Mouse (Mus musculus) CH12.LX (cell line): ENCODE measurements around the gene Rps2. TPM values are rescaled to one million over a fixed set of nuclear protein-coding genes. Genes with fewer than 3 reads are reported as not detected.

Experiments
- DNase-seq: peaks from one replicate; pipeline ENCODE4 v3.0.0-alpha.2; 2013; ENCODE audit errors: extremely low read depth
- H3K27ac ChIP-seq: 2 replicates; pipeline ENCODE4 v1.5.1; 2012; ENCODE audit warnings: low read depth, mild to moderate bottlenecking, control low read depth, moderate library complexity; ENCODE audit not compliant: insufficient read depth
- H3K27me3 ChIP-seq: replicated peaks from 2 replicates; pipeline ENCODE3; 2012; ENCODE audit warnings: inconsistent platforms
- H3K36me3 ChIP-seq, 2 experiments: replicated peaks in 1 of 2; 2 replicates each; pipeline versions ENCODE3 to v1.6.1; 2012; ENCODE audit warnings: inconsistent platforms in 1 of 2, low read length in 1 of 2, mild to moderate bottlenecking in 1 of 2, mixed read lengths in 1 of 2, moderate library complexity in 1 of 2; ENCODE audit not compliant: control insufficient read depth in 1 of 2, insufficient read depth in 1 of 2
- H3K4me1 ChIP-seq, 2 experiments: 2 replicates each; pipeline ENCODE4 v1.6.1; 2012; ENCODE audit warnings: inconsistent platforms in 1 of 2, moderate library complexity in 1 of 2; ENCODE audit not compliant: insufficient read depth in 2 of 2, control insufficient read depth in 1 of 2
- H3K4me2 ChIP-seq: 2 replicates; pipeline ENCODE4 v1.6.1; 2012; ENCODE audit warnings: low read depth, mild to moderate bottlenecking, control low read depth; ENCODE audit not compliant: poor library complexity, insufficient read depth, severe bottlenecking
- H3K4me3 ChIP-seq, 3 experiments: fragments of 150-350 bp in 1 of 3; sonication (generic) in 1 of 3; replicated peaks in 1 of 3; 2 replicates each; pipeline versions ENCODE3 to v1.5.1; 2011 to 2012; ENCODE audit warnings: low read depth in 2 of 3, low read length in 2 of 3, mild to moderate bottlenecking in 2 of 3, moderate library complexity in 2 of 3, control low read depth in 1 of 3, improper control_type of control experiment in 1 of 3, inconsistent platforms in 1 of 3, mixed read lengths in 1 of 3; ENCODE audit not compliant: poor library complexity in 1 of 3
- H3K79me2 ChIP-seq: replicated peaks from 2 replicates; pipeline ENCODE4 v1.6.1; 2012; ENCODE audit warnings: mild to moderate bottlenecking, moderate library complexity; ENCODE audit not compliant: control insufficient read depth, poor library complexity, insufficient read depth, severe bottlenecking; ENCODE audit errors: extremely low read depth
- H3K9ac ChIP-seq: 2 replicates; pipeline ENCODE4 v1.6.1; 2012; ENCODE audit warnings: low read depth, mild to moderate bottlenecking, control low read depth, moderate library complexity; ENCODE audit not compliant: insufficient read depth
- H3K9me3 ChIP-seq: replicated peaks from 2 replicates; pipeline ENCODE3; 2012; ENCODE audit warnings: low read length, inconsistent platforms, mixed read lengths
- BHLHE40 ChIP-seq: IDR thresholded peaks from 2 replicates; pipeline ENCODE4 v1.6.1; 2011; ENCODE audit warnings: mild to moderate bottlenecking, low read depth, low read length, improper control_type of control experiment
- CHD1 ChIP-seq: IDR thresholded peaks from 2 replicates; pipeline ENCODE4 v1.6.1; 2012; ENCODE audit warnings: low read depth, low read length, improper control_type of control experiment, inconsistent platforms
- CHD2 ChIP-seq: IDR thresholded peaks from 2 replicates; pipeline ENCODE4 v1.6.1; 2011; ENCODE audit warnings: low read length, improper control_type of control experiment
- CTCF ChIP-seq, 2 experiments: IDR thresholded peaks in 1 of 2; conservative IDR thresholded peaks in 1 of 2; 2 replicates each; pipeline ENCODE4 v1.5.1; 2011 to 2012; ENCODE audit warnings: low read depth in 2 of 2, low read length in 2 of 2, improper control_type of control experiment in 1 of 2, inconsistent platforms in 1 of 2, mild to moderate bottlenecking in 1 of 2, moderate library complexity in 1 of 2
- E2F4 ChIP-seq: IDR thresholded peaks from 2 replicates; pipeline ENCODE4 v1.6.1; 2011; ENCODE audit warnings: low read depth, low read length, improper control_type of control experiment; ENCODE audit not compliant: insufficient replicate concordance
- EP300 ChIP-seq: IDR thresholded peaks from 2 replicates; pipeline ENCODE4 v1.6.1; 2011; ENCODE audit warnings: low read length, improper control_type of control experiment
- GABPA ChIP-seq: IDR thresholded peaks from 2 replicates; pipeline ENCODE4 v1.6.1; 2012; ENCODE audit warnings: low read depth, low read length, improper control_type of control experiment, inconsistent platforms; ENCODE audit not compliant: insufficient replicate concordance
- IRF4 ChIP-seq: IDR thresholded peaks from 2 replicates; pipeline ENCODE4 v1.6.1; 2014; ENCODE audit warnings: low read depth, mild to moderate bottlenecking, inconsistent platforms, low read length, improper control_type of control experiment
- KAT2A ChIP-seq: IDR thresholded peaks from 2 replicates; pipeline ENCODE4 v1.6.1; 2012; ENCODE audit warnings: low read length, improper control_type of control experiment, inconsistent platforms; ENCODE audit not compliant: insufficient replicate concordance
- MAX ChIP-seq: IDR thresholded peaks from 2 replicates; pipeline ENCODE4 v1.6.1; 2011; ENCODE audit warnings: low read length, improper control_type of control experiment
- MEF2A ChIP-seq: IDR thresholded peaks from 2 replicates; pipeline ENCODE4 v1.6.1; 2014; ENCODE audit warnings: low read depth, mild to moderate bottlenecking, inconsistent platforms, low read length, improper control_type of control experiment, borderline replicate concordance
- MYC ChIP-seq: IDR thresholded peaks from 2 replicates; pipeline ENCODE4 v1.6.1; 2011; ENCODE audit warnings: low read depth, mild to moderate bottlenecking, improper control_type of control experiment, low read length
- NELFE ChIP-seq: IDR thresholded peaks from 2 replicates; pipeline ENCODE4 v1.6.1; 2011; ENCODE audit warnings: low read depth, low read length, improper control_type of control experiment
- POLR2A ChIP-seq: IDR thresholded peaks from 2 replicates; pipeline ENCODE4 v1.6.1; 2011; ENCODE audit warnings: low read depth, mild to moderate bottlenecking, improper control_type of control experiment, low read length
- RAD21 ChIP-seq: IDR thresholded peaks from 2 replicates; pipeline ENCODE4 v1.6.1; 2011; ENCODE audit warnings: low read depth, mild to moderate bottlenecking, low read length, improper control_type of control experiment, moderate library complexity
- SMC3 ChIP-seq: IDR thresholded peaks from 2 replicates; pipeline ENCODE4 v1.6.1; 2011; ENCODE audit warnings: low read depth, low read length, improper control_type of control experiment
- TBP ChIP-seq: conservative IDR thresholded peaks from 2 replicates; pipeline ENCODE4 v1.6.1; 2011; ENCODE audit warnings: low read depth, low read length, improper control_type of control experiment
- UBTF ChIP-seq: IDR thresholded peaks from 2 replicates; pipeline ENCODE4 v1.6.1; 2012; ENCODE audit warnings: low read depth, mild to moderate bottlenecking, inconsistent platforms, low read length, improper control_type of control experiment, moderate library complexity
- USF1 ChIP-seq: IDR thresholded peaks from 2 replicates; pipeline ENCODE4 v1.6.1; 2014; ENCODE audit warnings: low read depth, mild to moderate bottlenecking, inconsistent platforms, low read length, improper control_type of control experiment
- USF2 ChIP-seq: conservative IDR thresholded peaks from 2 replicates; pipeline ENCODE4 v1.6.1; 2011; ENCODE audit warnings: low read depth, low read length, improper control_type of control experiment
- ZKSCAN1 ChIP-seq: IDR thresholded peaks from 2 replicates; pipeline ENCODE4 v1.6.1; 2012; ENCODE audit warnings: low read depth, inconsistent platforms, low read length, improper control_type of control experiment, borderline replicate concordance
- ZNF384 ChIP-seq: IDR thresholded peaks from 2 replicates; pipeline ENCODE4 v1.6.1; 2012; ENCODE audit warnings: low read depth, low read length, improper control_type of control experiment, inconsistent platforms
- dilution Hi-C: fragments of 300-500 bp; cut with MboI; formaldehyde crosslinking; loops from 2 replicates; pipeline ENCODE4 v1.14.3; 2020; ENCODE audit warnings: low sequenced_read_pairs; ENCODE audit not compliant: extremely low pct_unique_long_range_greater_than_20kb, extremely low pct_ligation_motif_present
- in situ Hi-C: fragments of 300-500 bp; cut with MboI; formaldehyde crosslinking; loops from 3 replicates; pipeline ENCODE4 v1.14.3; 2019; ENCODE audit warnings: low sequenced_read_pairs, low pct_ligation_motif_present, low pct_unique_long_range_greater_than_20kb, mixed read lengths
- polyA plus RNA-seq: library from polyadenylated mRNA; unstranded; fragments of >175 nt; gene quantifications from 2 replicates; pipeline ENCODE4 v1.2.1, GENCODE M21; 2012; ENCODE audit warnings: low read depth; ENCODE audit not compliant: insufficient read length
- total RNA-seq, 2 experiments: library from RNA; depleted of rRNA; stranded (reverse); fragments of 300-350 nt in 1 of 2; fragments of >200 nt in 1 of 2; gene quantifications; 2 replicates each; pipeline ENCODE4 v1.2.3; 2012 to 2014

Gene Rps2
- total and polyA plus RNA-seq, 3 experiments: 2,057 to 6,050 (median 5,410) TPM

GRCm38 (mm10) chr17:24734513-24734912 lies 16.6 kb downstream of the Rps2 start:
- no peaks in the 10 kb centered on the region for H3K9me3 ChIP-seq
- in situ Hi-C loops (no loop called here), dilution Hi-C loops (no loop called here)
- H3K9ac ChIP-seq: no peak overlapping the region
- DNase-seq: no peak
- H3K4me1 ChIP-seq: peaks cover 4 to 41% of the 10 kb centered on the region in 2 experiments; a peak in 3 of 4 replicates
- TF ChIP-seq ZKSCAN1 (no peak), MYC (peak; percentile 63; the same call in 1 of the 2 replicates), CTCF (conservative IDR thresholded peaks at IDR 0.05 in 1 of 2, IDR thresholded peaks at IDR 0.05 in 1 of 2; ENCODE audit: low read depth in 2 of 2, low read length in 2 of 2) (peak; percentile 12 to 48; a peak in 2 of 4 replicates), TBP (no peak), MEF2A (no peak), POLR2A (no peak), MAX (0 out of 2 replicates have a peak, but pooled peaks have one; percentile 17), RAD21 (no peak; the same call in 1 of the 2 replicates), KAT2A (no peak)
- TF ChIP-seq, all 38 proteins: peak for 3
- no peak overlapping the region for H3K27ac ChIP-seq
- H3K4me3 ChIP-seq: no peak overlapping the region
- H3K79me2 ChIP-seq: no peaks in the 10 kb centered on the region
- peaks cover 3 to 12% of the 10 kb centered on the region in 2 experiments for H3K36me3 ChIP-seq
- H3K4me2 ChIP-seq: no peak overlapping the region
- no peaks in the 10 kb centered on the region for H3K27me3 ChIP-seq

DNA sequence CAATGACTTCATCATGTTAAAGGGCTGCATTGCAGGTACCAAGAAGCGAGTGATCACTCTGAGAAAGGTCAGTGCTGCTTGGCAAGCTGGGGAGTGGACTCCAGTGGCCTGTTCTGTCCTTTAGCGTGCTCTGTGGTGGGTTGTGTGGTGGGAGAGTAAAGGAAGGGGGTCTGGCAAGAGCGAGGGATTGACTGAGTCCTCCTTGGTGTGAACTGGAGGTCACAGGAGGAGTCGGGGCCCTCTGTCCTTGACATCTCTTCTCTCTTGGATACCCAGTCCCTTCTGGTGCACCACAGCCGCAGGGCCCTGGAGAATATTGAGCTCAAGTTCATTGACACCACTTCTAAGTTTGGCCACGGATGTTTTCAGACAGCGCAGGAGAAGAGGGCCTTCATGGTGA lies 17.5 kb downstream of the Rps2 start:
- Histone ChIP-seq H3K27ac (no peak overlapping the region), H3K36me3 (peaks cover 11 to 21% of the 10 kb centered on the region in 2 experiments), H3K9me3 (no peaks in the 10 kb centered on the region), H3K4me2 (peak overlapping the region; percentile 67), H3K79me2 (no peaks in the 10 kb centered on the region), H3K27me3 (no peaks in the 10 kb centered on the region), H3K4me3 (peak overlapping the region; percentile 70 to 87 (median 75)), H3K9ac (peak overlapping the region; percentile 95)
- in situ Hi-C loops (no loop called here), dilution Hi-C loops (no loop called here)
- no peak for DNase-seq
- no peak for TF ChIP-seq ZNF384
- no peak for TF ChIP-seq USF2
- no peak for TF ChIP-seq POLR2A
- no peak for TF ChIP-seq UBTF
- TF ChIP-seq CHD1: no peak
- TF ChIP-seq GABPA: no peak
- TF ChIP-seq CTCF (conservative IDR thresholded peaks at IDR 0.05 in 1 of 2, IDR thresholded peaks at IDR 0.05 in 1 of 2; ENCODE audit: low read depth in 2 of 2, low read length in 2 of 2): no peak
- TF ChIP-seq ZKSCAN1: no peak
- TF ChIP-seq NELFE: no peak
- TF ChIP-seq BHLHE40: no peak
- no peak for TF ChIP-seq CHD2
- TF ChIP-seq TBP: no peak
- no peak for TF ChIP-seq E2F4
- no peak for TF ChIP-seq EP300
- no peak for TF ChIP-seq IRF4
- TF ChIP-seq SMC3: no peak
- no peak for TF ChIP-seq USF1
- TF ChIP-seq, all 38 proteins: peak for 0
- peaks cover 4 to 33% of the 10 kb centered on the region in 2 experiments; a peak in 3 of 4 replicates for H3K4me1 ChIP-seq
